Mouse (Mus musculus): ENCODE data around the gene Lrrc18.

DNA sequence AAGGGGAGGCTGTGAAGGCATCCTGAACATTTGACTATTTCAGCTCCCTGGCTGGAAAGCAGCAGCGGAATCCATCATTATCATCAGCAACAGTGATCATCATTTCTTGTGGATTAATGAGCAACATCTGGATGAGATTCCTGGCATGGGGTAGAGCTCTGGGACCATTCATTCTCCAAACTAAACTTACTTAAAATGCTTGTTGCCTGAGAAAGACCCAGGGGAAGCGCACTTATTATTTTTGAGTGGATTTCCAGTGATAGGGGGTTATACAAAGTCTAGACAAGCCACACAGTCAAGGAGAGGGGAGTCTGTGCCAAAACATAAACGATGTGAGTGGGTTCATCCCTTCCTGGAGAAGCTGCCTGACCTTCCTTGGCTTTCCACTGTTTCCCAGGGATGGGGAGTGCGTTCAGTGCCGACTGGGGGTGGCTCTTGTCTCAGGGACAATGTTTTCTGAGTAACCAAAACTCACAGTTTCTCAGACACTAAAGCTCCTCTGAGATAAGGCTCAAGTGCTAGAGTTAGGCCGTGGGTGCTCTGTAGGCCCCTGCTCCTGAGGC is 6.9 kb upstream of the Lrrc18 start:
- TF ChIP-seq CTCF (conservative IDR thresholded peaks at IDR 0.05; ENCODE audit: low read length), result no peak
- TF ChIP-seq NANOG (IDR thresholded peaks at IDR 0.05; ENCODE audit: borderline replicate concordance, low read length), result no peak
- no peak for TF ChIP-seq POU5F1 (IDR thresholded peaks at IDR 0.05; ENCODE audit: borderline replicate concordance, low read length)
